Mouse (Mus musculus) ES-CJ7 (cell line): ENCODE results near the gene Ttc28.
A peak's percentile ranks its signal among the peaks of the same experiment; 100 is the strongest.

Source experiments
- DNase-seq: peaks from one replicate; pipeline ENCODE4 v3.0.0; 2011; ENCODE audit warnings: low read depth, low spot score

The Ttc28 gene

DNA sequence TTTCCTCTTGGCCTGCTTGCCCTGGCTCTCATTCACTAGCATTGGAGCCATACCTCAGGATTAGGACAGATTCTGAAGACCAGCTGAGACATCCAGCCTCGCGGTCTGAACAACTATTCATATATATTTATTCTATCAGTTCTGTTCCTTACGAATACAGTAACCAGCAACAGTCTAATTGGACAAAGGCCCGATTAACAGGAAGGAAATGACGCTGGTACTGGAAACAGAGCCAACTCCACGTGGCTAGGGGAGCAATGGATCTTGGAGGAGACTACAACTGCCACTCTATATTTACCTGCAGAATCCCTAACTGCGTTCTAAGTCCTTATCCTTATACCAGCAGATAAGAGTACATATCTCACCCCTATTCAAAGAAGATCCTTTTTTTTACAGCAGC is 447.8 kb downstream of the Ttc28 start:
- no peak for DNase-seq

- DNase-seq: no peak
These were observed 450.3 kb downstream of the Ttc28 start for GRCm38 (mm10) chr5:111329782-111330416.

DNA sequence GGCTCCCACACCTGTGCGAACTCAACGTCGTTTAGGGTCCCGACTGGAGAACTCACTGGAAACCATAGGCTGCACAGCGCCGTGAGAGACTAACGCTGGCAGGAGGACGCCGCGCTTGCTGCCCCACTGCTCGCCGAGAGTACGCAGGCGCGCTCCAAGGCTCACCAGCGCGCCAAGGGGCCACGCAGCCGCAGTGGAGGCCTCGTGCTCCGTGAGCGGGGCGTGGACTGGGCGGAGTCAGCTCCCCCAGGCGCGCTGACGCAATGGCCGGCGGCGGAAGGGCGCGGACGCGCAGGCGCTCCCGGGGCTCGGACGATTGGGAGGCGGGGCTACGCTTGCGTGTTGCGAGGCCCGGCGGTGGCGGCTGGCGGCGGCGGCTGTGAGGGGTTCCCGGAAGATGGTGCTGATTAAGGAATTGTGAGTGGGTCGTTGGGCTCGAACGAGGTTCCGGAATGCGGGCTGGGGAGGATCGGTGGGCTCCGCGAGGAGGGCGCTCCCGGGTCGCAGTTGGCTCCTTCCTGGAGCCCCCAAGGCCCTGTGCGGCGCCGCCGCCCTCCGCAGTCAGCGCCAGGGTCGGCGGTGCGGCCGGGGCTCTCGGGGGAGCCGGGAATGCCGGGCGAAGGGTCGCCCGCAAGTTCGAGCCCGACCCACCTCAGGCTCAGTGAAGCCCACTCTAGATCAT is 451.0 kb downstream of the Ttc28 start, which contains the start of gene Pitpnb:
Pitpnb (plus strand) TSS at position 347 of the 682 bp plus-strand sequence.
- DNase-seq: peak; percentile 96

GRCm38 (mm10) chr5:111331099-111331435 is 451.5 kb downstream of the Ttc28 start:
- DNase-seq: no peak

GRCm38 (mm10) chr5:111335939-111336691 is 456.5 kb downstream of the Ttc28 start:
- no peak for DNase-seq
